Comparison of ENCODE assay signal across 14 mouse cellular contexts in the genomic region with DNA sequence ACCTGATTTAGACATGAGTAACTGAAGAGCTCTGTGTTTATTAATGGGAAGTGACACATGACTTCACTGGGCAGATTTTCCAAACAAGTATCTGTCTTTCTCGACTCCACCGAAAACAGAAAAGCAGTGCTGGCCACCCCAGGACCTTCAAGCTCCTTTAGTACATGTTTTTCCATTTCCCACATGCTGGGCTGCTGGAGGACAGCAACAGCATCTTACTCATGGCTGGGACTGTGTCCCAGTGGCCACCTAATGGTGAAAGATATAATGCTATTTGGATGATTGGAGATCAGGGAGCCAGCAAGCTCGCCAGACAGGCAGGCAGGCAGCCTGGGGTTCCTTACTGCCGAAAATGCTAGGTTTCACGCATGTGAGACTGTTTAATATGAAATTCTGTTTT. TPM values are rescaled to one million over a fixed set of nuclear protein-coding genes. Genes with fewer than 3 reads are reported as not detected.
DNase-seq lines count a peak whose midpoint lies in the region; ATAC-seq and TF ChIP-seq lines count a peak whose summit lies in the region.
"Had no signal": no experiment of that assay in that cellular context is flagged by ENCODE, and none has a peak within 500 bp of the region (broad histone marks: within the 10 kb centered on the region; RNA-seq: fewer than 3 reads in every experiment).

No protein-coding gene starts in this region.

- no peaks in the 10 kb centered on the region for H3K27me3 ChIP-seq in forebrain, embryonic 16.5 days (replicated peaks; ENCODE audit: control insufficient read depth, insufficient read depth, low read length)
- H3K27me3 ChIP-seq: neural tube, embryonic 13.5 days had no signal

- H3K36me3 ChIP-seq in forebrain, embryonic 16.5 days (ENCODE audit: control insufficient read depth, insufficient read depth), result no peaks in the 10 kb centered on the region
- H3K36me3 ChIP-seq: heart, embryonic 10.5 days; neural tube, embryonic 13.5 days had no signal

- intact Hi-C loops in gastrocnemius, adult 2 months (cut with DNase I), result no loop called here
- intact Hi-C loops in left cerebral cortex, adult 2 months (cut with DNase I), result no loop called here
- intact Hi-C loops in left cerebral cortex, postnatal 14 days (cut with DNase I), result no loop called here

- H3K4me1 ChIP-seq in forebrain, embryonic 16.5 days (replicated peaks; ENCODE audit: control insufficient read depth, insufficient read depth, low read length), result no peaks in the 10 kb centered on the region
- H3K4me1 ChIP-seq: heart, embryonic 10.5 days; neural tube, embryonic 13.5 days had no signal

- DNase-seq in gastrocnemius, adult 2 months, result peak; percentile 37
- no peak for DNase-seq in gastrocnemius, postnatal 4 days (ENCODE audit: low spot score in 2 of 2)
- DNase-seq in left cerebral cortex, adult 2 months (ENCODE audit: extremely low spot score in 1 of 2, low spot score in 2 of 2), result no peak
- no peak for DNase-seq in left cerebral cortex, postnatal 14 days (ENCODE audit: low spot score in 2 of 2)
- peak; percentile 18 for DNase-seq in adipocyte (ENCODE audit: low spot score)
- peak; percentile 47 for DNase-seq in cerebellum, adult 9-11 months
- DNase-seq: lung, adult 2 months; right cerebral cortex, postnatal 4 days had no signal

- peak; percentile 26; the same call in 1 of the 2 replicates for TF ChIP-seq CTCF in gastrocnemius, adult 2 months (IDR thresholded peaks at IDR 0.05)
- peak; percentile 27; the same call in 1 of the 2 replicates for TF ChIP-seq CTCF in left cerebral cortex, adult 2 months (IDR thresholded peaks at IDR 0.05)

- no peak for ATAC-seq in activated CD4-positive, CD25-positive, alpha-beta regulatory T cell, adult 4 months
- ATAC-seq in forebrain, embryonic 16.5 days, result no peak

- no peak overlapping the region for H3K4me2 ChIP-seq in forebrain, embryonic 16.5 days (ENCODE audit: low read length)
- H3K4me2 ChIP-seq: midbrain, embryonic 11.5 days; neural tube, embryonic 13.5 days had no signal

- H3K4me3 ChIP-seq in gastrocnemius, adult 2 months, result no peak overlapping the region
- H3K4me3 ChIP-seq in left cerebral cortex, adult 2 months, result no peak overlapping the region
- H3K4me3 ChIP-seq in forebrain, embryonic 16.5 days (replicated peaks; ENCODE audit: low read length), result no peak overlapping the region
- H3K4me3 ChIP-seq: heart, embryonic 10.5 days; neural tube, embryonic 13.5 days had no signal

- H3K9me3 ChIP-seq in forebrain, embryonic 16.5 days (ENCODE audit: control insufficient read depth, low read length), result no peaks in the 10 kb centered on the region
- H3K9me3 ChIP-seq: heart, embryonic 10.5 days; neural tube, embryonic 13.5 days had no signal

- no peak overlapping the region for H3K9ac ChIP-seq in forebrain, embryonic 16.5 days (replicated peaks; ENCODE audit: low read depth, low read length)
- H3K9ac ChIP-seq: neural tube, embryonic 13.5 days had no signal

- 77% methylated on average over 5 of the region's 5 CpGs for WGBS in forebrain, embryonic 16.5 days

- H3K27ac ChIP-seq in gastrocnemius, adult 2 months, result no peak overlapping the region
- no peak overlapping the region for H3K27ac ChIP-seq in left cerebral cortex, adult 2 months
- H3K27ac ChIP-seq in forebrain, embryonic 16.5 days (ENCODE audit: low read length), result no peak overlapping the region
- H3K27ac ChIP-seq: heart, embryonic 10.5 days; neural tube, embryonic 13.5 days had no signal

RNA-seq across cellular contexts. Expression of a gene that starts 57.5 kb away (rescaled TPM):
- total RNA-seq in gastrocnemius, adult 2 months (2021), result under 1 TPM; 0.20 to 0.56 TPM
- total RNA-seq in gastrocnemius, postnatal 4 days (2021), result 1 to 10 TPM; 3.3 TPM
- 1 to 10 TPM; 5.5 to 5.7 TPM for total RNA-seq in left cerebral cortex, adult 2 months (2021)
- total RNA-seq in left cerebral cortex, postnatal 14 days (2021), result 1 to 10 TPM; 4.8 to 6.3 TPM
- under 1 TPM in 1 of 2 experiments, not detected in 1; 0.17 TPM for polyA plus RNA-seq in activated CD4-positive, CD25-positive, alpha-beta regulatory T cell, adult 4 months (2017; shearing (Covaris generic))
- 0.71 and 1.1 TPM in 2 replicates for polyA plus RNA-seq in forebrain, embryonic 16.5 days (2015; fragmentation: Nextera tagmentation; extraction: Ambion mirVana)
- total RNA-seq: common myeloid progenitor, adult 5-6 weeks had no signal

Comparison
In these comparisons a context has a peak if more than half of its experiments do, and no peak if none do; other contexts are left out.
1. DNase-seq: peak in gastrocnemius, adult 2 months (single experiment), adipocyte (single experiment) and cerebellum, adult 9-11 months (single experiment); none in gastrocnemius, postnatal 4 days (0 of 2), left cerebral cortex, adult 2 months (0 of 2) and left cerebral cortex, postnatal 14 days (0 of 2).